Mouse (Mus musculus) forebrain, postnatal 0 days (tissue): ENCODE measurements around the gene Spg11. TPM values are rescaled to one million over a fixed set of nuclear protein-coding genes. Genes with fewer than 3 reads are reported as not detected.

Source experiments
- ATAC-seq: fragments of 200-750 bp; cut with Nextera tagmentation; 2 replicates; pipeline ENCODE4 v1.8.0; 2017; ENCODE audit warnings: mild to moderate bottlenecking, moderate library complexity
- DNase-seq: peaks from one replicate; pipeline ENCODE4 v3.0.0-alpha.2; 2015
- H3K27ac ChIP-seq: fragments of 300-500 bp; sonication (generic); 2 replicates; pipeline ENCODE4 v1.5.1; 2014; ENCODE audit warnings: low read depth, mild to moderate bottlenecking, antibody characterized with exemption, low read length, moderate library complexity, mixed read lengths
- H3K27me3 ChIP-seq: fragments of 300-500 bp; sonication (generic); 2 replicates; pipeline ENCODE4 v1.6.1; 2014; ENCODE audit warnings: mild to moderate bottlenecking, low read length, mixed read lengths; ENCODE audit not compliant: insufficient read depth
- H3K36me3 ChIP-seq: fragments of 300-500 bp; sonication (generic); 2 replicates; pipeline ENCODE4 v1.6.1; 2014; ENCODE audit warnings: mild to moderate bottlenecking, moderate library complexity; ENCODE audit not compliant: insufficient read depth
- H3K4me1 ChIP-seq: fragments of 300-500 bp; sonication (generic); 2 replicates; pipeline ENCODE4 v1.6.1; 2014; ENCODE audit warnings: antibody characterized with exemption; ENCODE audit not compliant: insufficient read depth
- H3K4me2 ChIP-seq: fragments of 300-500 bp; sonication (generic); 2 replicates; pipeline ENCODE4 v1.6.1; 2014; ENCODE audit warnings: low read depth, mild to moderate bottlenecking, moderate library complexity
- H3K4me3 ChIP-seq: fragments of 300-500 bp; sonication (generic); 2 replicates; pipeline ENCODE4 v1.5.1; 2014; ENCODE audit warnings: low read depth, low read length, mixed read lengths
- H3K9ac ChIP-seq: fragments of 300-500 bp; sonication (generic); 2 replicates; pipeline ENCODE4 v1.6.1; 2014; ENCODE audit warnings: mild to moderate bottlenecking
- H3K9me3 ChIP-seq: fragments of 300-500 bp; sonication (generic); 2 replicates; pipeline ENCODE4 v1.6.1; 2016; ENCODE audit warnings: low read length
- CTCF ChIP-seq: sonication (generic); IDR thresholded peaks from 2 replicates; pipeline ENCODE4 v1.5.1; 2016; ENCODE audit warnings: antibody characterized with exemption, control low read depth, low read depth
- WGBS: fragments of 180-500 bp; shearing (Covaris S2); extraction: QIAGEN DNeasy Blood & Tissue Kit; methylation state at CpG from one replicate; pipeline ENCODE4 v1.1.7; 2014; 5-methylcytosine and 5-hydroxymethylcytosine counted together
- polyA plus RNA-seq: library from polyadenylated mRNA; unstranded; fragments of >200 nt; fragmentation: Nextera tagmentation; extraction: Ambion mirVana; gene quantifications from 2 replicates; pipeline ENCODE4 v1.2.1, GENCODE M21; 2015
- total RNA-seq: library from RNA; depleted of rRNA; stranded (reverse); fragments of >200 nt; gene quantifications from 2 replicates; pipeline ENCODE4 v1.2.3, GENCODE M21; 2014

The Spg11 gene
- total and polyA plus RNA-seq, 2 experiments from 2014 or later: 4.5 to 22.7 TPM

- no peak overlapping the region for H3K9ac ChIP-seq
- H3K4me3 ChIP-seq: no peak overlapping the region
- WGBS: 83% methylated on average over 3 of the region's 3 CpGs
- no peaks in the 10 kb centered on the region for H3K9me3 ChIP-seq
- no peaks in the 10 kb centered on the region for H3K36me3 ChIP-seq
- H3K27me3 ChIP-seq: no peaks in the 10 kb centered on the region
- H3K4me2 ChIP-seq: no peak overlapping the region
- TF ChIP-seq CTCF: no peak
- H3K27ac ChIP-seq: no peak overlapping the region
- no peaks in the 10 kb centered on the region for H3K4me1 ChIP-seq
- DNase-seq (no peak), ATAC-seq (no peak)
These were observed 34.7 kb upstream of the Spg11 start for GRCm38 (mm10) chr2:122152850-122153249.

- Histone ChIP-seq H3K27ac (no peak overlapping the region), H3K4me1 (no peaks in the 10 kb centered on the region), H3K9ac (no peak overlapping the region), H3K4me2 (no peak overlapping the region), H3K9me3 (no peaks in the 10 kb centered on the region), H3K36me3 (no peaks in the 10 kb centered on the region), H3K4me3 (no peak overlapping the region), H3K27me3 (no peaks in the 10 kb centered on the region)
- DNase-seq (no peak), ATAC-seq (no peak)
- 96% methylated on average over 1 of the region's 1 CpGs for WGBS
- no peak for TF ChIP-seq CTCF
These were observed 33.0 kb upstream of the Spg11 start for GRCm38 (mm10) chr2:122151221-122151620.

- no peak for ATAC-seq
- H3K27ac ChIP-seq: no peak overlapping the region
- H3K27me3 ChIP-seq: no peaks in the 10 kb centered on the region
- 89% methylated on average over 3 of the region's 3 CpGs for WGBS
- DNase-seq: no peak
- H3K36me3 ChIP-seq: no peaks in the 10 kb centered on the region
- TF ChIP-seq CTCF: no peak
- no peak overlapping the region for H3K9ac ChIP-seq
- H3K4me2 ChIP-seq: no peak overlapping the region
- no peaks in the 10 kb centered on the region for H3K4me1 ChIP-seq
- H3K4me3 ChIP-seq: no peak overlapping the region
- no peaks in the 10 kb centered on the region for H3K9me3 ChIP-seq
These were observed 31.5 kb upstream of the Spg11 start for GRCm38 (mm10) chr2:122149716-122150115.

GRCm38 (mm10) chr2:122149316-122149715, 31.1 kb upstream of the Spg11 start:
- DNase-seq (no peak), ATAC-seq (no peak)
- H3K4me2 ChIP-seq: no peak overlapping the region
- TF ChIP-seq CTCF: no peak
- H3K9ac ChIP-seq: no peak overlapping the region
- no peak overlapping the region for H3K4me3 ChIP-seq
- no peaks in the 10 kb centered on the region for H3K27me3 ChIP-seq
- no peak overlapping the region for H3K27ac ChIP-seq
- no peaks in the 10 kb centered on the region for H3K4me1 ChIP-seq
- no peaks in the 10 kb centered on the region for H3K9me3 ChIP-seq
- no peaks in the 10 kb centered on the region for H3K36me3 ChIP-seq
- 94% methylated on average over 6 of the region's 6 CpGs for WGBS

GRCm38 (mm10) chr2:122148242-122148917, 30.2 kb upstream of the Spg11 start:
- DNase-seq: peak; percentile 5
- H3K9me3 ChIP-seq: no peaks in the 10 kb centered on the region
- H3K36me3 ChIP-seq: no peaks in the 10 kb centered on the region
- no peak overlapping the region for H3K27ac ChIP-seq
- H3K4me1 ChIP-seq: no peaks in the 10 kb centered on the region
- ATAC-seq: no peak
- H3K4me2 ChIP-seq: peak overlapping the region; percentile 87
- no peaks in the 10 kb centered on the region for H3K27me3 ChIP-seq
- 34% methylated on average over 18 of the region's 18 CpGs for WGBS
- no peak for TF ChIP-seq CTCF
- H3K4me3 ChIP-seq: peak overlapping the region; percentile 60
- peak overlapping the region; percentile 62; the same call in 1 of the 2 replicates for H3K9ac ChIP-seq

- WGBS: 1% methylated on average over 40 of the region's 40 CpGs
- H3K4me3 ChIP-seq: peak within 1 kb of the TSS; percentile 60
- TF ChIP-seq CTCF: no peak
- H3K4me1 ChIP-seq: no peaks in the 10 kb centered on the region
- 0 out of 2 replicates have a peak within 1 kb of the TSS, but pooled peaks have one; percentile 31 for H3K27ac ChIP-seq
- peak within 1 kb of the TSS; percentile 62 for H3K9ac ChIP-seq
- ATAC-seq (peak; percentile 100), DNase-seq (peak; percentile 94)
- peak within 1 kb of the TSS; percentile 87 for H3K4me2 ChIP-seq
- no peaks in the 10 kb centered on the region for H3K36me3 ChIP-seq
- no peaks in the 10 kb centered on the region for H3K9me3 ChIP-seq
- no peaks in the 10 kb centered on the region for H3K27me3 ChIP-seq
These were observed 29.5 kb upstream of the Spg11 start, which contains the start of gene B2m for GRCm38 (mm10) chr2:122147508-122148241. Gene B2m (plus strand): TSS chr2:122147686.

- no peak overlapping the region for H3K9ac ChIP-seq
- no peaks in the 10 kb centered on the region for H3K4me1 ChIP-seq
- no peak overlapping the region for H3K4me3 ChIP-seq
- ATAC-seq: no peak
- DNase-seq: no peak
- H3K36me3 ChIP-seq: no peaks in the 10 kb centered on the region
- H3K27ac ChIP-seq: no peak overlapping the region
- TF ChIP-seq CTCF: no peak
- no peaks in the 10 kb centered on the region for H3K9me3 ChIP-seq
- 70% methylated on average over 6 of the region's 6 CpGs for whole genome bisulfite sequencing
- no peaks in the 10 kb centered on the region for H3K27me3 ChIP-seq
- no peak overlapping the region for H3K4me2 ChIP-seq
These were observed 28.5 kb upstream of the Spg11 start for GRCm38 (mm10) chr2:122146687-122147086.
